Mouse (Mus musculus): ENCODE data around the gene Mesp2. TPM values are rescaled to one million over a fixed set of nuclear protein-coding genes. Genes with fewer than 3 reads are reported as not detected.

Gene Mesp2
- polyA plus RNA-seq, 1 experiment from 2014 or later: 0.76 TPM

- Histone ChIP-seq H3K9ac (ENCODE audit: low read length) (no peak overlapping the region), H3K36me3 (ENCODE audit: control insufficient read depth, insufficient read depth, low read length) (no peaks in the 10 kb centered on the region), H3K27ac (ENCODE audit: low read depth, low read length) (no peak overlapping the region), H3K4me2 (ENCODE audit: low read depth) (no peak overlapping the region), H3K27me3 (ENCODE audit: control insufficient read depth, insufficient read depth, low read length) (peaks cover 12% of the 10 kb centered on the region; the same call in 1 of the 2 replicates), H3K4me1 (ENCODE audit: control insufficient read depth, insufficient read depth, low read length) (no peaks in the 10 kb centered on the region), H3K4me3 (ENCODE audit: low read depth, low read length) (no peak overlapping the region), H3K9me3 (ENCODE audit: control insufficient read depth, low read length) (no peaks in the 10 kb centered on the region)
- 70% methylated on average over 2 of the region's 2 CpGs for WGBS
- peak; percentile 8 for DNase-seq (ENCODE audit: low spot score)
- ATAC-seq (ENCODE audit: insufficient read depth, low FRiP score, low TSS enrichment): no peak; the same call in 1 of the 2 replicates
Measured at GRCm38 (mm10) chr7:79846342-79846741, 35.8 kb downstream of the Mesp2 start.

GRCm38 (mm10) chr7:79847456-79848451 is 37.2 kb downstream of the Mesp2 start:
- peak overlapping the region; percentile 24 for H3K9ac ChIP-seq (ENCODE audit: low read length)
- no peaks in the 10 kb centered on the region for H3K4me1 ChIP-seq (ENCODE audit: control insufficient read depth, insufficient read depth, low read length)
- H3K9me3 ChIP-seq (ENCODE audit: control insufficient read depth, low read length): no peaks in the 10 kb centered on the region
- peaks cover 12% of the 10 kb centered on the region; the same call in 1 of the 2 replicates for H3K27me3 ChIP-seq (ENCODE audit: control insufficient read depth, insufficient read depth, low read length)
- 9% methylated on average over 50 of the region's 53 CpGs for WGBS
- H3K27ac ChIP-seq (ENCODE audit: low read depth, low read length): no peak overlapping the region
- H3K4me2 ChIP-seq (ENCODE audit: low read depth): peak overlapping the region; percentile 51
- peak; percentile 74 for DNase-seq (ENCODE audit: low spot score)
- no peaks in the 10 kb centered on the region for H3K36me3 ChIP-seq (ENCODE audit: control insufficient read depth, insufficient read depth, low read length)
- ATAC-seq (ENCODE audit: insufficient read depth, low FRiP score, low TSS enrichment): no peak
- H3K4me3 ChIP-seq (ENCODE audit: low read depth, low read length): peak overlapping the region; percentile 31

- Histone ChIP-seq H3K4me3 (ENCODE audit: low read depth, low read length) (no peak overlapping the region), H3K4me2 (ENCODE audit: low read depth) (no peak overlapping the region)
Measured at GRCm38 (mm10) chr7:79856305-79856704, 45.8 kb downstream of the Mesp2 start.

GRCm38 (mm10) chr7:79858202-79858934 is 47.8 kb downstream of the Mesp2 start:
- ATAC-seq (ENCODE audit: insufficient read depth, low FRiP score, low TSS enrichment): no peak
- Histone ChIP-seq H3K36me3 (ENCODE audit: control insufficient read depth, insufficient read depth, low read length) (no peaks in the 10 kb centered on the region), H3K27ac (ENCODE audit: low read depth, low read length) (no peak overlapping the region), H3K4me2 (ENCODE audit: low read depth) (no peak overlapping the region), H3K4me3 (ENCODE audit: low read depth, low read length) (no peak overlapping the region), H3K27me3 (ENCODE audit: control insufficient read depth, insufficient read depth, low read length) (no peaks in the 10 kb centered on the region), H3K4me1 (ENCODE audit: control insufficient read depth, insufficient read depth, low read length) (no peaks in the 10 kb centered on the region), H3K9me3 (ENCODE audit: control insufficient read depth, low read length) (no peaks in the 10 kb centered on the region), H3K9ac (ENCODE audit: low read length) (no peak overlapping the region)
- WGBS: 73% methylated on average over 11 of the region's 11 CpGs
- peak; percentile 8 for DNase-seq (ENCODE audit: low spot score)

More at GRCm38 (mm10) chr7:79856305-79856704, 45.8 kb downstream of the Mesp2 start:
- no peak for ATAC-seq (ENCODE audit: insufficient read depth, low FRiP score, low TSS enrichment)
- H3K27me3 ChIP-seq (ENCODE audit: control insufficient read depth, insufficient read depth, low read length): no peaks in the 10 kb centered on the region
- no peaks in the 10 kb centered on the region for H3K36me3 ChIP-seq (ENCODE audit: control insufficient read depth, insufficient read depth, low read length)
- H3K9me3 ChIP-seq (ENCODE audit: control insufficient read depth, low read length): no peaks in the 10 kb centered on the region
- H3K9ac ChIP-seq (ENCODE audit: low read length): no peak overlapping the region
- DNase-seq (ENCODE audit: low spot score): no peak
- no peaks in the 10 kb centered on the region for H3K4me1 ChIP-seq (ENCODE audit: control insufficient read depth, insufficient read depth, low read length)
- no peak overlapping the region for H3K27ac ChIP-seq (ENCODE audit: low read depth, low read length)
- WGBS: 78% methylated on average over 4 of the region's 4 CpGs

- Histone ChIP-seq H3K27ac (ENCODE audit: low read depth, low read length) (no peak overlapping the region), H3K36me3 (ENCODE audit: control insufficient read depth, insufficient read depth, low read length) (no peaks in the 10 kb centered on the region), H3K9ac (ENCODE audit: low read length) (no peak overlapping the region), H3K27me3 (ENCODE audit: control insufficient read depth, insufficient read depth, low read length) (no peaks in the 10 kb centered on the region), H3K4me3 (ENCODE audit: low read depth, low read length) (no peak overlapping the region), H3K9me3 (ENCODE audit: control insufficient read depth, low read length) (no peaks in the 10 kb centered on the region), H3K4me2 (ENCODE audit: low read depth) (no peak overlapping the region), H3K4me1 (ENCODE audit: control insufficient read depth, insufficient read depth, low read length) (no peaks in the 10 kb centered on the region)
- 67% methylated on average over 9 of the region's 9 CpGs for WGBS
- DNase-seq (ENCODE audit: low spot score) (no peak), ATAC-seq (ENCODE audit: insufficient read depth, low FRiP score, low TSS enrichment) (no peak)
Measured at GRCm38 (mm10) chr7:79858956-79859630, 48.6 kb downstream of the Mesp2 start.

GRCm38 (mm10) chr7:79860811-79861210 is 50.3 kb downstream of the Mesp2 start, which contains the start of gene Anpep:
Gene Anpep (minus strand): TSS chr7:79861059.
- Histone ChIP-seq H3K9me3 (ENCODE audit: control insufficient read depth, low read length) (no peaks in the 10 kb centered on the region), H3K4me2 (ENCODE audit: low read depth) (no peak within 1 kb of the TSS), H3K9ac (ENCODE audit: low read length) (no peak within 1 kb of the TSS), H3K36me3 (ENCODE audit: control insufficient read depth, insufficient read depth, low read length) (no peaks in the 10 kb centered on the region), H3K4me1 (ENCODE audit: control insufficient read depth, insufficient read depth, low read length) (no peaks in the 10 kb centered on the region), H3K27me3 (ENCODE audit: control insufficient read depth, insufficient read depth, low read length) (no peaks in the 10 kb centered on the region), H3K27ac (ENCODE audit: low read depth, low read length) (no peak within 1 kb of the TSS), H3K4me3 (ENCODE audit: low read depth, low read length) (no peak within 1 kb of the TSS)
- DNase-seq (ENCODE audit: low spot score) (no peak), ATAC-seq (ENCODE audit: insufficient read depth, low FRiP score, low TSS enrichment) (no peak)
- WGBS: 82% methylated on average over 9 of the region's 9 CpGs

- ATAC-seq (ENCODE audit: insufficient read depth, low FRiP score, low TSS enrichment): no peak
- Histone ChIP-seq H3K4me1 (ENCODE audit: control insufficient read depth, insufficient read depth, low read length) (no peaks in the 10 kb centered on the region), H3K27me3 (ENCODE audit: control insufficient read depth, insufficient read depth, low read length) (no peaks in the 10 kb centered on the region), H3K27ac (ENCODE audit: low read depth, low read length) (no peak overlapping the region), H3K9me3 (ENCODE audit: control insufficient read depth, low read length) (no peaks in the 10 kb centered on the region), H3K36me3 (ENCODE audit: control insufficient read depth, insufficient read depth, low read length) (no peaks in the 10 kb centered on the region), H3K4me3 (ENCODE audit: low read depth, low read length) (no peak overlapping the region), H3K9ac (ENCODE audit: low read length) (no peak overlapping the region), H3K4me2 (ENCODE audit: low read depth) (no peak overlapping the region)
- no peak for DNase-seq (ENCODE audit: low spot score)
- WGBS: 94% methylated on average over 8 of the region's 8 CpGs
Measured at GRCm38 (mm10) chr7:79861794-79862193, 51.3 kb downstream of the Mesp2 start.

Data from neural tube, embryonic 11.5 days (tissue).